Mouse (Mus musculus) E14TG2a.4 (cell line): Measurements from ENCODE around the gene Rprd1b.

ENCODE experiments used
- CTCF ChIP-seq: conservative IDR thresholded peaks from 2 replicates; pipeline ENCODE4 v1.5.1; 2014; ENCODE audit warnings: low read length
- POU5F1 ChIP-seq: IDR thresholded peaks from 2 replicates; pipeline ENCODE4 v1.6.1; 2014; ENCODE audit warnings: low read length, borderline replicate concordance

DNA sequence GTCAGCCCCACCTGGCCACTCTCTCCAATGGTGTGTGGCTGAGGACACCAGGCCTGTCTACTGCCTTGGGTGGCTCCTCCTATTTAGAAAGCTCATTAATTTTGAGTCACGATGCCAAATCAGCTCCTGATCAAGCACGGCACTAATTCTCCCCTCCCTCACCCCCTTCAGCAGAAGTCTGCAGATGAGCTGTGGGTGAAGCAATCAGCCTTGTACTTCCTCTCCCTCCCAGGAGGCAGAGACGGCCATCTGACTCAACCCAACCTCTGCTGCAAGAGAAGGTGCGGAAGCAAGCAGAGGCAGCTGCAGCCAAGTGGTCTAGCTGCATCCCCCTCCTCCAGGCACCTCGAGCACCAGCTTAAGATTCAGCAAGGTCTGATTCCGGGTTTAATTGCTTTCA is 37.3 kb upstream of the Rprd1b start:
- TF ChIP-seq CTCF (no peak), POU5F1 (no peak)
